Mouse (Mus musculus) adrenal gland, adult 18-20 months (tissue): ENCODE data around the gene Fgfr2. TPM values are rescaled to one million over a fixed set of nuclear protein-coding genes. Genes with fewer than 3 reads are reported as not detected.

ENCODE experiments used
- DNase-seq, 2 experiments: peaks; one replicate each; pipeline ENCODE4 v3.0.0; 2021 to 2022; ENCODE audit warnings: low spot score in 2 of 2
- total RNA-seq, 2 experiments: library from RNA; stranded (reverse); gene quantifications; 1 replicate in 1 of 2; 2 replicates in 1 of 2; pipeline ENCODE4 v1.2.3; 2021

Fgfr2 gene
- total RNA-seq, 2 experiments from 2014 or later, result 294 to 308 TPM

GRCm38 (mm10) chr7:130827844-130828403 is 2295.2 kb downstream of the Fgfr2 start:
- no peak for DNase-seq

- DNase-seq, result peak; percentile 49 to 61
Measured at GRCm38 (mm10) chr7:130827431-130827830, 2295.7 kb downstream of the Fgfr2 start.

- no peak for DNase-seq
Measured at GRCm38 (mm10) chr7:130826343-130826742, 2296.8 kb downstream of the Fgfr2 start.

- DNase-seq, result no peak
Measured at GRCm38 (mm10) chr7:130823992-130824391, 2299.2 kb downstream of the Fgfr2 start.

- DNase-seq, result no peak
Measured at GRCm38 (mm10) chr7:130819624-130820023, 2303.5 kb downstream of the Fgfr2 start.

GRCm38 (mm10) chr7:130818813-130819212 is 2304.3 kb downstream of the Fgfr2 start:
- DNase-seq, result no peak

GRCm38 (mm10) chr7:130816243-130816642 is 2306.9 kb downstream of the Fgfr2 start:
- DNase-seq, result no peak

- no peak for DNase-seq
Measured at GRCm38 (mm10) chr7:130815601-130816000, 2307.5 kb downstream of the Fgfr2 start.

- DNase-seq, result no peak
Measured at GRCm38 (mm10) chr7:130812407-130812806, 2310.7 kb downstream of the Fgfr2 start.

GRCm38 (mm10) chr7:130810238-130810637 is 2312.9 kb downstream of the Fgfr2 start:
- DNase-seq, result no peak

GRCm38 (mm10) chr7:130808694-130809093 is 2314.5 kb downstream of the Fgfr2 start:
- no peak for DNase-seq

- DNase-seq, result peak; percentile 36 to 49
Measured at GRCm38 (mm10) chr7:130807749-130808148, 2315.4 kb downstream of the Fgfr2 start.

- DNase-seq, result no peak
Measured at GRCm38 (mm10) chr7:130804991-130805390, 2318.2 kb downstream of the Fgfr2 start.

- no peak for DNase-seq
Measured at GRCm38 (mm10) chr7:130803251-130803825, 2319.8 kb downstream of the Fgfr2 start.

- DNase-seq, result no peak
Measured at GRCm38 (mm10) chr7:130801811-130802210, 2321.3 kb downstream of the Fgfr2 start.

GRCm38 (mm10) chr7:130800681-130801080 is 2322.5 kb downstream of the Fgfr2 start:
- DNase-seq, result no peak

- no peak for DNase-seq
Measured at GRCm38 (mm10) chr7:130799418-130799817, 2323.7 kb downstream of the Fgfr2 start.

GRCm38 (mm10) chr7:130797524-130797923 is 2325.6 kb downstream of the Fgfr2 start:
- no peak for DNase-seq

GRCm38 (mm10) chr7:130796786-130797185 is 2326.4 kb downstream of the Fgfr2 start:
- no peak for DNase-seq

- no peak for DNase-seq
Measured at GRCm38 (mm10) chr7:130793671-130794070, 2329.5 kb downstream of the Fgfr2 start.

- DNase-seq, result no peak
Measured at GRCm38 (mm10) chr7:130789456-130789855, 2333.7 kb downstream of the Fgfr2 start.

- no peak for DNase-seq
Measured at GRCm38 (mm10) chr7:130788950-130789349, 2334.2 kb downstream of the Fgfr2 start.

- DNase-seq, result no peak
Measured at GRCm38 (mm10) chr7:130787537-130787936, 2335.6 kb downstream of the Fgfr2 start.
